Mouse (Mus musculus) heart, postnatal 14 days (tissue): ENCODE measurements around the gene Mon2. TPM values are rescaled to one million over a fixed set of nuclear protein-coding genes. Genes with fewer than 3 reads are reported as not detected.

Source experiments
- DNase-seq, 2 experiments: peaks; one replicate each; pipeline ENCODE4 v3.0.0; 2021 to 2022
- intact Hi-C: fragments of 180-260 bp; cut with DNase I; formaldehyde crosslinking; loops from one replicate; pipeline ENCODE4 v1.15.1; 2025
- long read RNA-seq, 2 experiments: library from polyadenylated mRNA; stranded (forward); transcript quantifications; one replicate each; pipeline ENCODE4 v2.0.0; 2021
- total RNA-seq, 2 experiments: library from RNA; stranded (reverse); gene quantifications; 2 replicates each; pipeline ENCODE4 v1.2.3; 2021

The Mon2 gene
- 10 to 100 TPM; 51.1 to 51.4 TPM for total RNA-seq
- long read RNA-seq, experiment 1, full-length matches to known transcripts, result 14 of 21 reads
- long read RNA-seq, experiment 1, partial matches to known transcripts, result 5 of 21 reads
- long read RNA-seq, experiment 1, other reads (novel, unspliced or antisense), result 2 of 21 reads
- long read RNA-seq, experiment 2, full-length matches to known transcripts, result 5 of 10 reads
- long read RNA-seq, experiment 2, partial matches to known transcripts, result 4 of 10 reads
- long read RNA-seq, experiment 2, other reads (novel, unspliced or antisense), result 1 of 10 reads

DNA sequence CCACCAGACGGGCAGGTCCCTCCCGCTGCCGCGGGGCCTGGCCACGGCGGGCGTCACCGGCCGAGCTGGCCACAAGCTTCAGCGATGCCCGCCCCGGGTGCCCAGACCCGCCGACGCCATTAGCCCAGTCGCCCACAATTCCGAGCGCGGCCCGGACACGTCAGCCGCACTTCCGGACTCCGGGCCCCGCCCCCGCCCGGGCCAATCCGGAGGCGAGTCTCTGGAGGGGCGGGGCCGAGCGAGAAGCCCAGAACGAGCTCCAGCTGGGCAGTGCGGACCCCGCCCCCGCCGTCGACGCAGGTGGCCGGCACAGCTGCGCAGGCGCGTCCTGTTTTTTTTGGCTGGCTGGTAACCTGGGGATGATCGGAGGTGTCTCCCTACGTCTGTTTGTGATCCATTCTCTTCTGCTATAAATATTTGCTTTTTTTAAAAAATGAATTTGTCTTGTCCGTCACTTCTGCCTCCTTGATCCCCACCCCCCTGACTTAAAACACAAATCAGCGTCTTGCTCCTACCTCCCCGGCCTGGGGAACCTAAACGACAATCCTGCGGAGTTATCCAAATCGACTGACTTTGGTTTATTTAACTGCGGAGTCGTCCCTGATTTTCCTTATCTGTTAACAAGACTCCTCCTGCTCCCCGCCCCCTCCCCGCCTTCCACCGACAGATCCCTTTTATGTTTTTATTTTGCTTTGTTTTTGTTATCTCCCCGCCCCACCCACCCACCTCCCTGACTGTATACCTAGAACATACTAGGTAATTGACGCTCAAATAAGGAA lies at the start of gene Mon2:
Gene Mon2 (minus strand): TSS at position 261 of the 779 bp plus-strand sequence.
- DNase-seq, result peak; percentile 98 to 99
- intact Hi-C loops, result loop anchor here (5.0 kb wide), 1 partner anchor 269 kb away; no protein-coding TSS in a partner anchor

DNA sequence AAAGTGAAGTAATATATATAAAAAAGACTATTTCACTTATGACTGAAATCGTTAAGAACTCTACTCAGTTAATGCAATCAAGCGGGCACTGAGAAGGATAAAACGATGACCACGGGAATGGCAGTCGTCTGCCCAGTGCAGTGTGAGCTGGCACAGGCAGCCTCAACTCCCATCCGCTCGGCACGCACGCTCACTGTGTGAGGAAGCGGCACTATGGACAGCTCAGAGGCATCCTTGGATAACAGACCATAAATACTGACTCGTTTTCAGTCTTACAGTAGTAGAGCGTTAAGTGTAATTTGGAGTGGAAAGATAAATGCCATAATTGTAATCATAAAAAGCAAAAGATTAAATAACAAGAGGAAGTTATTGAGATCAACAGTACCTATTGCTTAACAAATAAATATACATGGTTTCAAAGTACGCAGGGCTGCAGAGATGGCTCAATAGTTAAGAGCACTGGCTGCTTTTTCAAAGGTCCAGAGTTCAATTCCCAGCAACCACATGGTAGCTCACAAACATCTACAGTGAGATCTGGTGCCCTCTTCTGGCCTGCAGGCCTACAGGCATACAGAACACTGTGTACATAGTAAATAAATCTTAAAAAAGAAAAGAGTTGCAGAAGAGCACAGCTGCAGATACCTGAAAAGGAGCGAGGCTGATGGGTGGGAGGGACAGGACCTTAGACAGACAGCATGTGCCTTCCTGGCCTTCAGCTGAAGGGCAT lies 44.5 kb upstream of the Mon2 start:
- intact Hi-C loops, result no loop called here
- DNase-seq, result no peak

DNA sequence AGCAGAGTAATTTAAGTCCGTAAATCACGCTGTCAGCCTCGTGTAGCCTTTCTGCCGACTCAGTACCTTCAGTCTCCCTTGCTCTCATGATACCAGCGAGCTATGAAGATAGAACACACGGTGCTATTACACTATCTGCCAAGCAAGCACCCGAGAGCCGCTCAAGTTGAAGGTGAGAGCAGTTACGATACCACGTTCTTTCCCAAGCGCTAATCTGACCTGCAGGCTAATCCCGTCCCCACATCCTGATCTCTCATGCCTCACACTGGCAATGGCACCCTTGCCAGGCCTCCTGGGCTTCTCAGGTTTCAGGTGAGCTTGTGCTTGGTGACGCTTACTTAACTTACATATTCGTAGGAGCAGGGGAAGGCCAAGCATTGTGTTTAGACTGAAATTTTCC lies 40.6 kb upstream of the Mon2 start:
- no peak for DNase-seq
- intact Hi-C loops, result no loop called here

DNA sequence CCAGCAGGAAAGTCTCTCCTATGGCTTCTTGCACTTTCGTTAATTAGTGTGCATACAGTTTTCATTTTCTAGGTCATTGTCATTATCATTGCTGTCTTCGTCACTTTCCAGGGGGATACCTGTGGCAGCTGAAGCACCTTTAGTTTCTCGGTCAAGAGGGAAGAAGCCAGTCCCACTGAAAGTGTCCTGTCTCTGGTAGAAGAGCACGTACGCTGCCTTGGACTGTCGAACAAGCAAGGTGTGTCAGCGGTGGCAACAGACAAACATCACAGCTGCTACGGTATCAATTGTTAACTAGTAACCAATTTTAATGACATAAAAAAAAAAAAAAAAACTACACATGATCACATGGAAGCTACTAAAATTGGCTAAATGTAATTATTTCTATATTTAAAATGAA lies 37.2 kb upstream of the Mon2 start:
- intact Hi-C loops, result loop anchor here (5.0 kb wide), 1 partner anchor 59 kb away; no protein-coding TSS in a partner anchor
- no peak for DNase-seq

DNA sequence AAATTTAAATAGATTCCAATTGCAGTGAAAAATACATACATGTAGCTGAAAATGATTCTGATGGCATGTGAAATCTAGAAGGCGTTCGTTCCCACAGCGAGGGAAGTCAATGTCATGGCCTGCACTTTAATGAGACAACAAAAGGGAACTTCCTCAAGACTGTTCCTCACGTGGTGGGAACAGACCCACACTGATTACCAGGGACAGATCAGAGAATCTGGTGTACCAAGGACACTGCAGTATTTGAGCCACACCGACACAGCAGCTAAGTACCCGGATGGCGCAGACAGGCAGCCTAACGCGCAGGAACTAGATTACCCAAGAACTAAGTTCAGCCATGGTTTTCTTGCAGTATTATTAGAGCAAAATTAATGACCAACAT lies 36.5 kb upstream of the Mon2 start:
- no peak for DNase-seq
- intact Hi-C loops, result loop anchor here (5.0 kb wide), 1 partner anchor 60 kb away; no protein-coding TSS in a partner anchor

DNA sequence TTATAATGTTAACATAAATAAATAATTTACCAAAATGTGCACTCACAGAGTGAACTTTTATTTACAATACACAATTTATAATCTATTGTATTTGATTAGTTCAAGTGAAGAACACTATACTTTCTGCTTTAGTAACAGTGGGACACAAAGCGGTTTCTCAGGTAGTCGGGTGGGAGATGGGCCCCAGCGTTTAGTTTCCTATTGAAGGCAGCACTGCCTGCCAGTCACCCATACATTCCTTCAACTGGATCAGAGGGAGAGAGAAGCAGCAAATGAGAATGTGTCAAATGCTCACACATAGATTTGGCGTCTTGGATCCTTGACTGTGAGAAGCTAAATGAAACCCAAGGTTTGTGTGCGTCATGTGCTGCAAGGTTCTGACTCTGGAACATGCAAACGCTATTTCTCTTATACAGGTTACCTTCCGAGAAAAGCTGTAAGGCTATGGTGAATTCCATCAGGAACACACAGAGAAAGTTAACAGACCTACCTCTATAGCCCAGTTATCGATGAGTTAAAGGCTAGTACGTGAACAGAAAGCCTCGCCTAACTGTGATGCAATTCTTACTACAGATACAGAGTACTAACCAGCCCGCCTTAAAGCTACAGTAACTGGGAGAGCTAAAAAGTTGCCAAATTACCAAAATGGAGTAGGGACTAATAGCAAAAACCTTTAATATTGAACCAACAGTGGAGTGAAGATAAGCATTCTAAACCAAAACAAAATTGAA lies 35.9 kb upstream of the Mon2 start:
- intact Hi-C loops, result loop anchor here (5.0 kb wide), 1 partner anchor 60 kb away; no protein-coding TSS in a partner anchor

DNA sequence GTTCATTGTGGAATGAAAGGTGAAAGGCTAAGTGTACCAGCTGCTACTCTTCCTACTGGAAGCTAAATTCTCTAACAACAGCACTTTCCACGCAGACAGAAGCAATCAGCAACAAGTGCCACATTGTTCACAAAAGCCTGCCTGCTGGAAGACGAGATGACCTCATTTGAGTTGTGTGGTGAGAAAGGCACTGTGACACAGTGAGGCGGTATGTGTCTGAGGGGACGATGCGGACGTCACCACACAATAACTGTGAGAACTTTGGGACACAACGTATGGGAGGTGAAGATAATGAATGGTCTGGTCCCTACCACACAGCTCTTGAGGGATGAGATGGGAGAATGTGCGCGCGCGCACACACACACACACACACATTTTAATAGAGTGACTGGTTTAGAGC lies 34.2 kb upstream of the Mon2 start:
- no peak for DNase-seq
- intact Hi-C loops, result loop anchor here (5.0 kb wide), 1 partner anchor 62 kb away; no protein-coding TSS in a partner anchor

More for the DNA sequence above, 35.9 kb upstream of the Mon2 start:
- no peak for DNase-seq

DNA sequence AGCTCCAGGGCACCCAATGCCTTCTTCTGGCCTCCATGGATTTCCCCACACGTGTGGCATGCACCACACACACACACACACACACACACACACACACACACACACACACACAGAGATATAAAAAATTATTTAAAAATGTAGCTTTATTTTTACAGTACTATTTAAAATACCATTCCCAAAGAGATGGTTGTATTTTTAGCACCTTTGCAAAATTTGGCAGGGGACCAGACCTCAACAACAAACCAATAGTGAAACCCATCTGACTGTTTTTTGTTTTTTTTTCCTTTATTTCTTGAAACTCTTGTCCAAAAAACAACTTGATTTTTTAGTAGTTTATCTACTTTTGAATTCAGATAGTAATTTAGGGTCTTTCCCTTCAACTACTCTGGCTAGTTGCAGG lies 32.2 kb upstream of the Mon2 start:
- intact Hi-C loops, result no loop called here
- no peak for DNase-seq

DNA sequence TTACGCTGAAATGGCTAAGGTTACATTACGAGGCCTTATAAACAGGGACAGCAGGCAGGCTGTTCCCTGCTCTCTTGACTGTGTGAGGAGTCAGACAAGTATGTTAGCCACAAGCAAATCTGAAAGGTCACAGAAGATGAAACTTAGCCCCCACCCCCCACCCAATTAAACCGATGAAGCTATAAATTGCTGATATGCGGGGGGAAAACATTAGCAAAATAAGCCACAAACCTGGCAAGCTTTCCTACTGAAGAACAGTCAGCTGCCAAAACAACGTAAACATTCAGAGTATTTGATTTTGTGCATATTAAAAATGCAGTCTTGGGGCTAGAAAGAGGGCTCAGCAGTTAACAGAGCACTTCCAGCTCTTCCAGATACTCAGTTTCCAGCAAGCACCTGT lies 31.8 kb upstream of the Mon2 start:
- intact Hi-C loops, result no loop called here
- no peak for DNase-seq

DNA sequence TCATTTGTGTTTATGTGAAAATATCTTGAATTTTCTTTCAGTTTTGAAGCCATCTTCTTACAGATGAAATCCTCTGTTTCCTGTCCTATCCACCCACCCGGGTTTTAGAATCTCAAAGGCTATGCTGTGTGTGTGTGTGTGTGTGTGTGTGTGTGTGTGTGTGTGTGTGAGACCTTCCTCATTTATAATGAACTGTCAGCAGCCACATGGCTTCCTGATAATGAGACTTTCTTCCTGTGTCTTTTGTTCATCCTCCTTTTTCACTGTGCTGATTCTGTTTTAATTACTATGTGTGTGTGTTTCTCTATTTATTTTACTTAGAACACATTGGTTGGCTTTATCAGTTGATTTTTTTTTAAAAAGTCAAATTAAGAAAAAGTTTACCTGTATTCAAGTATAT lies 25.0 kb upstream of the Mon2 start:
- DNase-seq, result no peak
- intact Hi-C loops, result no loop called here

DNA sequence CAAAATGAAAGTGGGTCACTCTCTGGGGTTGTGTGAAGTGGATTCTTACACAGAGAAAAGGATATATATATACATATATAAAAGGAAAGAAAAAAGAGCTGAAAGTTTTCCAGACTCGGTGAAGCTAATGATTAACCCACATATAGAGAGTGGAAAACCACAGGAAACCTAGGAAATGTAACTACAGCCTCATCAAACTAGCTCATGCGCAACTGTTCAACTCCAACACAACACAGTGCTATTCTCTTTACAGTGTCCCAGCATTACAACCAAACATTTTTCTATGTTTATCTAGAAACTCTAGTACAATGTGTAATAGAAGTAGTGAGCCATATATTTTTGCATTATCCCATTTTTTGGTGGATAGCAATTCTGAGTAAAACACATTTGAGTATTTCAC lies 24.3 kb upstream of the Mon2 start:
- intact Hi-C loops, result no loop called here
- no peak for DNase-seq

DNA sequence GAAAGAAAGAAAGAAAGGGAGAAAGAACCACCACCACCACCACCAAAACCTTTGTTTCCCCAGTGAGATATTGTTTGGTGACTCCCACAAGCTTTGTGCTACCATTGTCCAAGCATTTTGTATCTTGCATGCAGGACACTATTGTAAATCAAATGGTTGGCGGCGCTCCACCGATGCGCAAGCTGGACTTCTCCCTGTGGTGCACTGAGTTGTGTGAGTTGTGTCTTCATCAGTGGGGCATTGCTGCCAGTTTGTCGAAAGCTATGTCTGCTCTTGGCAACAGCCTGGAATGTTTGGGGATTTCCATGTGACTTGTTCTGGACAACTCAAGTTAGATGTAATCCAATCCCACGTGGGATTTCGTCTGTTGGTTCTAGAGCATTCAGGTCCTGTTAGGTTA lies 18.2 kb upstream of the Mon2 start:
- intact Hi-C loops, result loop anchor here (5.0 kb wide), 2 partner anchors 52 to 292 kb away; no protein-coding TSS in a partner anchor
- DNase-seq, result no peak

DNA sequence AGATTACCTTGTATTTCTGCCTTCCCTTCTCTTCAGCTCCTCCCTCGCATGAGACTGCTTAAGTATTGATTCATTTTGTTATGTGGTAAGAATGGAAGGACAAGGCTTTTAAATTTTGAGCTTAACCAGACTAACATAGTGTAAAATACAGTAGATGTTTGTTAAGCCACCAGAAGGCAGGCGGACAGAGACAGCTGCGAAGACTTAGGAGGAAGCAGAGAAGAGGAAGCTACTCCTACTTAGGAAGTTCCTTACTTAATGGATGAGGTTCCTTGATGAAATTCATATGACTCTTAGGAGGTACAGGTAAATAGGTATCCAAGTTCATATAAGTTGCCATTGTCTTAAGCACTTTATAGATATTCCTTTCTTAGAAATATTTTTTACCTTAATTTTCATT lies 16.3 kb upstream of the Mon2 start:
- intact Hi-C loops, result loop anchor here (5.0 kb wide), 2 partner anchors 50 to 290 kb away; no protein-coding TSS in a partner anchor
- no peak for DNase-seq

DNA sequence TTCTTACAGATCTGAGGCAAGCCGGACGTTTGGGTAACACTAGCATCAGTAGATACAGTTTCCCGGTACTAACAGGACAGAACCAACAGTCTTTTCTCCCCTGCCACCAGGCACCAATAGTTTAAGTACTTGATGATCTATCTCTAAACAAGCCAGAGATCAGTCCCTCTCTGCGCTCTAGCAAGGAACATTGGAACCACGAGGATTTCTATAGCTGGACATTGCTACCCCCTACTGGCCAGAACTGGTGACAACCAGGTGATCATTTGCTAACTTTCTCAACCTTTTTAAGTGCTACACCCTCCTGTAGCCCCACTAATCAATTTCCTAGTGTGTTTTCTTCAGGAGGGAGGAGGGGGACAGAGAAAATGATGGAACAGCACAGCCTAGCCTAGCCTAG lies 15.4 kb upstream of the Mon2 start:
- peak; percentile 40 to 58 for DNase-seq

DNA sequence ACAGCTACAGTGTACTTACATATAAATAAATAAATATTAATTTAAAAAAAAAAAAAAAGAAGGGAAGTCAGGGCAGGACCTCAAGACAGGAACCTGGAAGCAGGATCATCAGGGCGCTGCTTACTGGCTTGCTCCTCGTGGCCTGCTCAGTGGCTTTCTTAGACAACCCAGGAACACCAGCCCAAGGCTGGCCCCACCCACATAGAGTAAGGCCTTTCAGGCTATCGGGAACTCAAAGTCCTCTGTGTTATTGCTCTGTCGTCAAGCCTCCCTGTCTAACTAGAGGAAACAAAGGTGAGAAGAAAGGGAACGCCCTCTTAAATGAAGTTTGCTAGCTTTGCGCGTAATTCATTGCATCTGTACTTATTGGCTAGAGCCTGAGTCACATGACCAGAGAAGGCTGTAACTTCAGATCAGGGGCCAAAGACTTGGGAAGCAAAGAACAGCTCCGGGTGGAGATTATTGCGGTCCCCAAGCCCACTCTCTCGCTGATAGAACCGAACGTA lies 13.2 kb upstream of the Mon2 start:
- intact Hi-C loops, result no loop called here
- no peak for DNase-seq

More for the DNA sequence above, 15.4 kb upstream of the Mon2 start:
- intact Hi-C loops, result loop anchor here (2.0 to 5.0 kb wide), 3 partner anchors 49 to 539 kb away; no protein-coding TSS in a partner anchor

DNA sequence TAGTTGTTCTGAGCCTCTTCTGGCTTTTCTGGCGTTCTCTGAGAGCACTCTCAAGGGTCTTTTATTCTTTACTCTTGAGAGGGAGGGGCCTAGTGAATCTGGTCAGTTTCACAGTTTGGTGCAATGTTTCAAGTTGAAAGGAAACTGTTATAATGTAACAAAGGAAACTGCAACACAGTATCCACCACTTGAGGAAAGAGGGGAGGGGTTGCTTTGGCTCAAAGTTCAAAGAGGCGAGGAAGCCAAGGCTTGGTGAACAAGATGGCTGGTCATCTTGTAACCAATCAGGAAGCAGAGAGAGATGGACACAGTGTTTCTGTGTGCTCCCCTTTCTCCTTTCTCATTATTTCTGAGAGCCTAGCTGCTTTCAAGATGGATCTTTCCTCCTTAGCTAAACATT lies 10.5 kb upstream of the Mon2 start:
- DNase-seq, result no peak
- intact Hi-C loops, result no loop called here

DNA sequence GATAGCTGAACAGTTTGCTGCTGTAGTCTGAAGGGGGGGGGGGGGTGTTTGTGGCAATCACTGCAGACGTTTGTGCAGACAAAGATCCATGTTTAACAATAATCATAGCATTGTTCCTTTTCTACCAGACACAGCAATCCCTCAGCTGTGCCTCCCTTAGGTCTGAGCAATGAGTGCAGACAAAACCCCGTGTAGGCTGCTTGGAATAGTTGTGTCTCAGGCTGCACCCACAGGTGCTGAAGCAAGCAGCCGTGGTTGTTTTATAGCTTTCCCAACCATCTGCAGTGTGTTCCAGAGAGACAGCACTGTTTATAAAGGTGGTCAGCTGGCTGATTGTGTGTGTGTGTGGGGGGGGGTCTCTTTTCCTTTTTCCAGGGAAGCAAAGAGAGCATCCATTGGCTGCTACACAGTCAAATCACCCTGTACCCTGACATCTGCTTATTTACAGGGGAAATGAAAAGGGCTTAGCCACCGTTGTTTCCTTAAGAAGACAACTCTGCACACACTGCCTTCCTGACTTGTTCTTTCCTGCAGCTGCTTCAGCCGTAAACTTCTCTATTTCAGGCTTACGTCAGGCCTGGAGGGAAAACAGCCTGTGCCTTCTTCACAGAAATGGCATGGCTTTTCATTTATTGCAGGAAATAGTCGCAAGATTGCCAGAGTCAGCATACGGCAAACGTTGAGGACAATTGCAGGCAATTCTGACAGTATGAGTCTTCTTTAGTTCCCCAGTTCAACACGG lies 8.8 kb upstream of the Mon2 start:
- DNase-seq, result no peak
- intact Hi-C loops, result no loop called here

DNA sequence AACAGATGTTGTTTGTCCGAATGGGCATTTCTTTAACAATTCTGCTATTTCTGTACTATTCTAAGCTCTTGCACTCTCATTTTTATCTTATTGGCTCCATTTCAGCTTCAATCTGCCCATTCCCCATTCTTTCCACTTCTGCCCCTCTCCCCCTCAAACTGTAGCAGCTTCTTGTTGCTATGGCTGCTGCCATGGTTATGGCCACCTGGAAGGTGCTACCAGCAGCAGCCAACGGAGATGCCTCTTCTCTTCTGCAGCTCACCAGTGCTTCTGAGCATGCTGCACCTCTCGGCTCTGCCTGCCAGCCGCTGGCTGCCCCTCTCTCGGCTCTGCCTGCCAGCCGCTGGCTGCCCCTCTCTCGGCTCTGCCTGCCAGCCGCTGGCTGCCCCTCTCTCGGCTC lies 8.0 kb upstream of the Mon2 start:
- intact Hi-C loops, result no loop called here
- no peak for DNase-seq

DNA sequence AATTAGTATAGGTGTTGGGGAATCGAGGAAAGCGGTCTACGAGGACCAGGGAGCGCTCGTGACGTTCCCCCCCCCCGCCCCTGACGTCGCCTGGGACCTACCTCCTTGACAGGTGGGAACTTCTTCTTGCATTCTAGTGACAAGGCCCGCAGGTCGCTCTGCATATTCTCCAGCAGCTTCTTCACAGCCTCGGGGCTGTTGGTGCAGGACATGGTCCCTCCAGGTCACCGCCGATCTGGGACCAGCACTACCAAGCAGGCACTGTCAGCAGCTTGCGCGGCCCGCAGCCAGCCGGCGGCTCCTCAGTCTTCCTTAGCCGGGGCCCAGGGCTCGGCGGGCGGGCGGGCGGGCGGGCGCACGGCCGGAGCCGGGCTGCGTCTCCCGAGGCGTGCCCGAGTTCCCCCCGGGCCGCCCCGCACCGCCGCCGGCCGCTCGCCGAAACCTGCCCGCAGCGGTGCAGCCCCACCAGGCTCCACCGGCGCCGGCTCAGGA lies 508 bp downstream of the Mon2 start:
- intact Hi-C loops, result loop anchor here (5.0 kb wide), 1 partner anchor 268 kb away; no protein-coding TSS in a partner anchor
- DNase-seq, result no peak
